Mouse (Mus musculus) forebrain, embryonic 16.5 days (tissue): ENCODE results near the gene Otop1. TPM values are rescaled to one million over a fixed set of nuclear protein-coding genes. Genes with fewer than 3 reads are reported as not detected.

ENCODE experiments used
- polyA plus RNA-seq: library from polyadenylated mRNA; unstranded; fragments of >200 nt; fragmentation: Nextera tagmentation; extraction: Ambion mirVana; gene quantifications from 2 replicates; pipeline ENCODE4 v1.2.1, GENCODE M21; 2015

Gene Otop1
- polyA plus RNA-seq, 1 experiment from 2014 or later: not detected

Other genes starting within 250 kb of the Otop1 start
- 38.6 and 39.1 TPM in 2 replicates for gene Stx18, start 237.2 kb upstream of the Otop1 start, polyA plus RNA-seq
- 1,360 and 1,459 TPM in 2 replicates for gene Nsg1, start 116.1 kb upstream of the Otop1 start, polyA plus RNA-seq
- gene Zbtb49, start 55.5 kb upstream of the Otop1 start, polyA plus RNA-seq: 23.5 and 26.9 TPM in 2 replicates
- 46.3 and 47.7 TPM in 2 replicates for gene Lyar, start 55.5 kb upstream of the Otop1 start, polyA plus RNA-seq
- 88.5 and 94.4 TPM in 2 replicates for gene Tmem128, start 15.8 kb upstream of the Otop1 start, polyA plus RNA-seq
- gene Drd5, start 43.4 kb downstream of the Otop1 start, polyA plus RNA-seq: 0.27 and 0.34 TPM in 2 replicates
- 0.35 and 0.53 TPM in 2 replicates for gene Slc2a9, start 227.2 kb downstream of the Otop1 start, polyA plus RNA-seq